Mouse (Mus musculus) kidney, adult 8-10 months (tissue): ENCODE results near the gene Gm20767.
"Not testable (repeated sequence)": the region's sequence is repeated elsewhere in the genome, so short reads cannot be mapped to it uniquely, and the experiment has no call there.

Experiments
- DNase-seq, 2 experiments: peaks; one replicate each; pipeline ENCODE4 v3.0.0; 2022

Gm20767 gene

DNA sequence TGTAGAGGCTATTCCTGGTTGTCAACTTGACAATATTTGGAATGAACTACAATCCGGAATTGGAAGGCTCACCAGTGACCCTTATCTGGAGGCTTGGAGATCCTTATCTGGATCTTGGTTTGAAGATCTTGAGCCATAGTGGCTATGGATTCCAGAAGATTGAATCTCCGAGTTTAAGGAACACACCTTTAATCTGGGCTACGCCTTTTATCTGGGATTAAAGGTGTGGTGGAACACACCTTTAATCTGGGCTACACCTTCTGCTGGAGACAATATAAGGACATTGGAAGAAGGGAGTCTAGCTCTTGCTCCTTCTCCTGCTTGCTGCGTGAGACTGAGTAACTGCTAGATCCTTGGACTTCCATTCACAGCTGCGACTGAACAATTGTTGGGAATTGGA, at the start of gene Gm20767:
Gene Gm20767 (plus strand): TSS at position 301 of the 400 bp plus-strand sequence.
- DNase-seq, result not testable (repeated sequence)

GRCm38 (mm10) chr13:120092950-120093349, 47.1 kb upstream of the Gm20767 start:
- not testable (repeated sequence) for DNase-seq

DNA sequence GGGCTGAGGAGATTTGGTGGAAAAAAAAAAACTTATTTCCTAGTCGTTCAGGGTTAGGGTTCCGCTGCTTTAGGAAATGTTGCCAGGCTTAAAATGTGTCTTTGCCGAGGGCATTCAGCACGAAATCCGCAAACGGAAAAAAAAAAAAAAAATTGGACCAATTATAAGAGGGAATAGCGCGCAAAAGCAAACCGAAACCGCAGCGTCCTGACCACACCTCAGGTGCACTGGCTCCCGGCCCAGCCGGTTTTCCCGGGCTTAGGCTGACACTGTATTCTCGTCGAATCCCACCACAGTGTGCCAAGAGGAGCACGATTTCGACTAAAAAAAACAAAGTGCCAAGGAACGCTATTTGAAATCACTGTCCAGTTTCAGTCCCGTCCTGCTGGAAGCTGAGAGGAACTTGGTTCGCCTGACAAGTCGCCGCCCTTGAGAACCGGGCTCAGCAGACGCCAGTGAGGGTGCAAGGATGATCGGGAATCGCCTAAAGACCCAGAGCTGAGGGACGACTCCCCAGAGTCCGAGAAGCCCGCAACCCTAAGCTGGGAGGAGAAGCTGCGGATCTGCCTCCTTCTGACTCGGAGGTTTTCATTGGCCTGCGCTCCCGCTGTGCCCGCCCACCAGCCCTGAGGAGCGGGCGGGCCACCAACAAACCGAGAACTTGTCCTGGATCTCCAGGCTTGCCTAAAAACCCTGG, 43.7 kb upstream of the Gm20767 start:
- DNase-seq, result peak in 1 of 2 experiments; percentile 2

GRCm38 (mm10) chr13:120096938-120097256, 43.1 kb upstream of the Gm20767 start:
- DNase-seq, result not testable (repeated sequence)

DNA sequence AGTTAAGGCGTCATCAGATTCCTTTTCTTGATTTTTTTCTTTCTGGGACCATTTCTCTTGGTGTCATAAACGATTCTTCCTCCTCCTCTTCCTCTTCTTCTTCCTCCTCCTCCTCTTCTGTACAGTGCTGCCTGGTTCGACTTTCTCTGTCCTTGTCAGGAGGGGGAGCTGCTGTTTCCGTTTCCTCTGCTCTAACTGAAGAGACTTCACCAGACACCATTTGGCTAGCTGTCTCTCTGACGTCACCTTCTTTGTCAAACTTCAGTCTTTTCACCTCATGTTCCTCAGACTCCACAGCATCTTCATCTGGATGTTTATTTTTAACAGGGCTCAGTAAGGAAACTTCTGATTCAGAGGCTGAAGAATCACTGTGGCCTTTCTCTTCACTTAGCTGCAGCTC, 40.7 kb upstream of the Gm20767 start:
- DNase-seq, result not testable (repeated sequence)

DNA sequence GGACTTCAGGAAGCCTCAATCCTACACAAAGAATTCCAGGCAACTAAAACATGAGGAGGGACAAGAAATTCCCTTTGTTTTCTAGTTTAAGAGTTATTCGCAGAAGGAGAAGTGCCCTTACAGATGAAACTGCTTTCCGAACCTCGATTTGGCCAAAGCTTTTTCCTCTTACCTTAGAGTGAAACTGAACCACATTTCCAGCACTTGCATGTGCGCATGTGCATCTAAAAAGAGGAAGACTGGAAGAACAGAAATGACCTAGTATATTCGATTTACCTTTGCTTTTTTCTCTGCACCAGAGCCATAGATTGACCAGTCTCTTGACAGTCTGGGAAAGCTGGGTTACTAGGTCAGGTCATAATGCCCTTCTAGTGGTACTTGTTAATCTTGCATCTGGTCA, 33.5 kb upstream of the Gm20767 start:
- DNase-seq, result not testable (repeated sequence)

- DNase-seq, result not testable (repeated sequence)
Observed at GRCm38 (mm10) chr13:120107000-120107399, 33.0 kb upstream of the Gm20767 start.

DNA sequence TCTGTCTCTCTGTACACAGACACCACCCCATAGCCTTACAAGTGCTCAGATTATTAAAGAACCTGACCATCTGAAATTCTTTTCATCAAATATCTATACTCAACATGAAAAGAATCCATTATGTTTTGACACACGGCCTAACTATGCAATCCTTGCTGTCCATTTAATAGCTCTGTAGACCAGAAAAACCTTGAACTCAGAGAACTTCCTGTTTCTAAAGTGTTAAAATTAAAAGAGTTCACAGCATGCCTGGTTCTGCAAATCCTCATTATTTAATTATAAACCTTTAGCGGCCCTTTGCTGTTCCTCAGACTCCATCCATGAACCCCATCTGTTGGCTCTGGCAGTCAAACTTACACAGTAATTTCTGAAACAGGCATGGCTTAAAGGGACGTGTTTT, 2.3 kb downstream of the Gm20767 start:
- DNase-seq, result not testable (repeated sequence)

DNA sequence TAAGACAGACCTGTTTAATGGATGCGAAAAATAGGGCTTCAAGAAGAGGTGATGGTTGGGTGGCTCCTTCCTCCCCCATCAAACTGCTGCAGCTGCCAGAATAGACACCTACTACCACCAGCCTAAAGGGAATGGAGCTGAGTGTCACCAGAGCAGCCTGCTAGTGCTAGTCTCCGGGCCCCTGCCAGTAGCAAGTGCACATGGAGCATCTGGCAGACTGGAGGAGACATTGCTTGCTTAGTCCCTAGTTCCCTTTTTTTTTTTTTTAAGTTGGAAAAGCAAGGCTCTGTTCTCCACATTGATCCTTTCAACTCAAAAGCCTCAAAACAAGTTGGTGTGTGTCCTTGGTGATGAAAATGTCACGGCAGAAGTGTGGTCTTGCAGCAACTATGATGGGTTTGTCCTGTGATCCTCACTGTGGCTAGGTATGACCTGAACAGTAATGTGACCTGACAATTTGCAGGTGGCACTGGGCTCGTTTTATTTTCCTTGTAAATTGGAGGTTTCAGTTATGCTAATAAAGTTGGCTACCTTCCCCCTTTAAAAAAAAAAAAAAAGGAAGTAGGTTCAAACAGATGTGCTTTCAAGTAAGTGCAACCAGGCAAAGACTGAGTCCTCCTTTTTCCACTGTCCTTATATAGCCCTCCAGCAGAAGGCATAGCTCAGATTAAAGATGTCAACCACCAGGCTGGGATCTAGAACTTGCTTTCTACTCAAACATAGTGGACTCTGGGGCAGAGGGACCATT, 9.8 kb downstream of the Gm20767 start:
- DNase-seq, result not testable (repeated sequence)

DNA sequence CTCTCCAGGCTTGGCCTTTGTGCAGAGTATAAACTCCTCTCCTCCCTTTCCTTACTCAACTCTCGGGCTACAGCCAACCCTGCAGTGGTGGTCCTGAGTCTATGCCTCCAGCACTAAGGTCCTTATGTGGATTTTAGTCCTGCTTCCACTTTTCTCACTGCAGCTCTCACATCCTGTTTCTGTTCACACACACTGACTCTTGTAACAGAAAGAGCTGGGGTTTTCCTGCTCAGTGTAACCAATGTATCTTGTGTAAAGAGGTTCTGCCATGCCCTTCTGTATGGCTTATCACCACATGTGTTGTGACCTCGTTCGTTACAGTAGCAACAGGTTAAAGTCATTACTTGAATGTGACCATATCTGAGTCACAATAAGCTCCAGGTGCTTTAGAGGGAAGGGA, 10.5 kb downstream of the Gm20767 start:
- DNase-seq, result not testable (repeated sequence)

GRCm38 (mm10) chr13:120168301-120168700, 28.3 kb downstream of the Gm20767 start:
- DNase-seq, result peak; percentile 21 to 24

DNA sequence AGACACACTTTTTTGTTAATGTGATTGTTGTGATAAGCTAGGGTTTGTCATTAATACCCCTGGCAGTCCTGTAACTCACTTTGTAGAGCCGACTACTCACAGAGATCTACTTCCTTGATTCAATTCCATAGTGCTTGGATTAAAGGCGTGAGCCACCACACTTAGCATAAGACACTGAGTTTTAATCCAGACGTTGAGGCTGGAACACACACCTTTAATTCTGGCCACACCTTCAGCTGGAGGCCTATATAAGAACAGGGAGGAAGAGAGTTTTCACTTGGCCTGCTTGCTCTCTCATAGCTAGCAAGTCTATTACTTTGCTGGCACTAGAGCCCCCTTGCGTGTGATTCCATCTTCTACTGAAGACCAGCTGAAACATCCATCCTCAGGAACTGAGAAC, 32.1 kb downstream of the Gm20767 start, which contains the start of gene Gm21818:
Gene Gm21818 (plus strand): TSS at position 301 of the 400 bp plus-strand sequence.
- not testable (repeated sequence) for DNase-seq

DNA sequence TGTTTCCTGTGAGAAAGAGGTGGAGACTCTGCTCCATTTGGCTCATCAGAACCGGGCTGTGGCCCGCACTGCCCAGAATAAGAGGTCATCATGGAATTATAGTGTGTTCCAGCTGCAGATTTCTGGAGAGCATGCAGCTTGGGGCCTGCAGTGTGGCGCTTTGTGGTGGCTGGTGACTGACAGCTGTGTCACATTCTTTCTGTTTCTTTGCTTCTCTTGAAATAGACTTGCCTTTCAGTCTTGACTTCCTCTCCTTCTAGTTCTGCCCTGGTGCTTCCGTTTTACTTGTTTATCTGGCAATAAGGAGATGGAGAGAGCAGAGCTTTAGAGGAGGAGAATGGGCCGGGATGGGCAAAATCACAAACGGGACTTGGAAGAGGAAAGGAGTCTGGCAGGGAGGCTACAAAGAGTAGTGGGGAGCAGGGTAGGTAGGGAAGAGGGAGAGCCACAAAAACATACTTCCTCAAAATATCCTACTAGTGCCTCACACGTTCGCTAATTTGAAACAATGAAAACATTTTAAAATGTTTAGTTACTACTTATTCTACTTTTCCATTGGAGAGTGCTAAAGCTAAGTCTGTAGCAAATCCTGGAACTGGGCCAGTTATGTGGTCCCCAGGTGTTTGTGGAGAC, 56.3 kb downstream of the Gm20767 start:
- DNase-seq, result not testable (repeated sequence)
